Mouse (Mus musculus) heart, embryonic 13.5 days (tissue): ENCODE measurements around the gene Reck. TPM values are rescaled to one million over a fixed set of nuclear protein-coding genes. Genes with fewer than 3 reads are reported as not detected.
A peak's percentile ranks its signal among the peaks of the same experiment; 100 is the strongest.

Experiments used
- ATAC-seq: fragments of 200-750 bp; cut with Nextera tagmentation; 2 replicates; pipeline ENCODE4 v1.8.0; 2017; ENCODE audit warnings: moderate TSS enrichment; ENCODE audit not compliant: insufficient number of reproducible peaks, low FRiP score, low TSS enrichment; ENCODE audit errors: extremely low read depth
- H3K27ac ChIP-seq: fragments of 300-500 bp; sonication (generic); replicated peaks from 2 replicates; pipeline ENCODE4 v1.5.1; 2015; ENCODE audit warnings: moderate library complexity, mild to moderate bottlenecking, inconsistent platforms
- H3K27me3 ChIP-seq: fragments of 300-500 bp; sonication (generic); replicated peaks from 2 replicates; pipeline ENCODE4 v1.6.1; 2015; ENCODE audit warnings: mild to moderate bottlenecking, inconsistent platforms
- H3K36me3 ChIP-seq: fragments of 300-500 bp; sonication (generic); 2 replicates; pipeline ENCODE4 v1.6.1; 2015; ENCODE audit warnings: mild to moderate bottlenecking, inconsistent platforms
- H3K4me1 ChIP-seq: fragments of 300-500 bp; sonication (generic); 2 replicates; pipeline ENCODE4 v1.6.1; 2015; ENCODE audit warnings: inconsistent platforms
- H3K4me2 ChIP-seq: fragments of 300-500 bp; sonication (generic); 2 replicates; pipeline ENCODE4 v1.6.1; 2015; ENCODE audit warnings: inconsistent platforms, mild to moderate bottlenecking, moderate library complexity
- H3K4me3 ChIP-seq: fragments of 300-500 bp; sonication (generic); 2 replicates; pipeline ENCODE4 v1.5.1; 2015; ENCODE audit warnings: moderate library complexity, mild to moderate bottlenecking, inconsistent platforms
- H3K9ac ChIP-seq: fragments of 300-500 bp; sonication (generic); 2 replicates; pipeline ENCODE4 v1.6.1; 2015; ENCODE audit warnings: inconsistent platforms, mild to moderate bottlenecking, moderate library complexity
- H3K9me3 ChIP-seq: fragments of 300-500 bp; sonication (generic); 2 replicates; pipeline ENCODE4 v1.6.1; 2016; ENCODE audit warnings: inconsistent platforms
- WGBS: fragments of 180-500 bp; shearing (Covaris S2); methylation state at CpG from one replicate; pipeline ENCODE4 v1.1.7; 2015; ENCODE audit warnings: mixed read lengths; 5-methylcytosine and 5-hydroxymethylcytosine counted together
- polyA plus RNA-seq: library from polyadenylated mRNA; unstranded; fragments of >200 nt; fragmentation: Nextera tagmentation; extraction: Ambion mirVana; gene quantifications from 2 replicates; pipeline ENCODE4 v1.2.1, GENCODE M21; 2015

Reck gene
- polyA plus RNA-seq, 1 experiment from 2014 or later, result 13.4 TPM

- H3K9ac ChIP-seq, result peak within 1 kb of the TSS; percentile 85
- peaks cover 28% of the 10 kb centered on the region for H3K4me1 ChIP-seq
- H3K4me2 ChIP-seq, result peak within 1 kb of the TSS; percentile 96
- H3K4me3 ChIP-seq, result peak within 1 kb of the TSS; percentile 70
- no peaks in the 10 kb centered on the region for H3K27me3 ChIP-seq
- H3K36me3 ChIP-seq, result no peaks in the 10 kb centered on the region
- ATAC-seq, result peak; percentile 61
- peak within 1 kb of the TSS; percentile 85 for H3K27ac ChIP-seq
- no peaks in the 10 kb centered on the region for H3K9me3 ChIP-seq
- WGBS, result under 1% methylated on average over 45 of the region's 45 CpGs
These were observed 82.0 kb downstream of the Reck start, which contains the start of gene Glipr2 for GRCm38 (mm10) chr4:43957292-43957845. TSS of gene Glipr2 (plus strand) at chr4:43957401.

- Histone ChIP-seq H3K9me3 (no peaks in the 10 kb centered on the region), H3K4me3 (peak overlapping the region; percentile 70), H3K4me2 (peak overlapping the region; percentile 96), H3K9ac (peak overlapping the region; percentile 85), H3K4me1 (peaks cover 28% of the 10 kb centered on the region), H3K36me3 (no peaks in the 10 kb centered on the region), H3K27me3 (no peaks in the 10 kb centered on the region), H3K27ac (peak overlapping the region; percentile 85)
- under 1% methylated on average over 26 of the region's 26 CpGs for WGBS
- ATAC-seq, result peak; percentile 64
These were observed 82.6 kb downstream of the Reck start for GRCm38 (mm10) chr4:43957846-43958461.

- 44% methylated on average over 9 of the region's 9 CpGs for WGBS
- H3K27ac ChIP-seq, result peak overlapping the region; percentile 46
- no peak for ATAC-seq
- H3K4me3 ChIP-seq, result peak overlapping the region; percentile 70
- no peaks in the 10 kb centered on the region for H3K27me3 ChIP-seq
- H3K4me2 ChIP-seq, result peak overlapping the region; percentile 96
- H3K36me3 ChIP-seq, result no peaks in the 10 kb centered on the region
- peaks cover 40% of the 10 kb centered on the region for H3K4me1 ChIP-seq
- H3K9ac ChIP-seq, result peak overlapping the region; percentile 56
- H3K9me3 ChIP-seq, result no peaks in the 10 kb centered on the region
These were observed 84.3 kb downstream of the Reck start for GRCm38 (mm10) chr4:43959523-43960179.

GRCm38 (mm10) chr4:43960207-43960606, 84.9 kb downstream of the Reck start:
- H3K9me3 ChIP-seq, result no peaks in the 10 kb centered on the region
- H3K4me1 ChIP-seq, result peaks cover 46% of the 10 kb centered on the region
- whole genome bisulfite sequencing, result 67% methylated on average over 6 of the region's 6 CpGs
- no peak for ATAC-seq
- no peaks in the 10 kb centered on the region for H3K36me3 ChIP-seq
- H3K27me3 ChIP-seq, result no peaks in the 10 kb centered on the region
- peak overlapping the region; percentile 96 for H3K4me2 ChIP-seq
- H3K4me3 ChIP-seq, result no peak overlapping the region
- H3K27ac ChIP-seq, result peak overlapping the region; percentile 46
- peak overlapping the region; percentile 56; the same call in 1 of the 2 replicates for H3K9ac ChIP-seq

GRCm38 (mm10) chr4:43964326-43964833, 89.0 kb downstream of the Reck start:
- Histone ChIP-seq H3K4me1 (peaks cover 58% of the 10 kb centered on the region), H3K36me3 (0 out of 2 replicates have a peak, but pooled peaks cover 3% of the 10 kb centered on the region), H3K4me2 (peak overlapping the region; percentile 49), H3K4me3 (no peak overlapping the region), H3K9ac (peak overlapping the region; percentile 61), H3K27me3 (no peaks in the 10 kb centered on the region), H3K27ac (peak overlapping the region; percentile 67), H3K9me3 (no peaks in the 10 kb centered on the region)
- WGBS, result 19% methylated on average over 2 of the region's 2 CpGs
- ATAC-seq, result no peak

- Histone ChIP-seq H3K9me3 (no peaks in the 10 kb centered on the region), H3K9ac (peak overlapping the region; percentile 1; the same call in 1 of the 2 replicates), H3K4me1 (peaks cover 56% of the 10 kb centered on the region), H3K4me3 (no peak overlapping the region), H3K4me2 (peak overlapping the region; percentile 49; the same call in 1 of the 2 replicates), H3K27ac (peak overlapping the region; percentile 67; the same call in 1 of the 2 replicates), H3K27me3 (no peaks in the 10 kb centered on the region), H3K36me3 (0 out of 2 replicates have a peak, but pooled peaks cover 4% of the 10 kb centered on the region)
- no peak for ATAC-seq
- WGBS, result 32% methylated on average over 4 of the region's 4 CpGs
These were observed 89.8 kb downstream of the Reck start for GRCm38 (mm10) chr4:43964951-43965684.

GRCm38 (mm10) chr4:43965856-43966535, 90.7 kb downstream of the Reck start:
- Histone ChIP-seq H3K27me3 (no peaks in the 10 kb centered on the region), H3K4me1 (peaks cover 56% of the 10 kb centered on the region), H3K4me3 (no peak overlapping the region), H3K27ac (no peak overlapping the region), H3K4me2 (no peak overlapping the region), H3K9me3 (no peaks in the 10 kb centered on the region), H3K36me3 (peaks cover 13% of the 10 kb centered on the region), H3K9ac (no peak overlapping the region)
- ATAC-seq, result no peak
- 81% methylated on average over 7 of the region's 7 CpGs for WGBS

- Histone ChIP-seq H3K4me1 (peaks cover 74% of the 10 kb centered on the region), H3K9ac (peak overlapping the region; percentile 59)
These were observed 93.3 kb downstream of the Reck start for GRCm38 (mm10) chr4:43968650-43969049.

GRCm38 (mm10) chr4:43969373-43969772, 94.0 kb downstream of the Reck start:
- Histone ChIP-seq H3K27ac (peak overlapping the region; percentile 9; the same call in 1 of the 2 replicates), H3K9me3 (no peaks in the 10 kb centered on the region), H3K4me2 (no peak overlapping the region), H3K27me3 (no peaks in the 10 kb centered on the region), H3K36me3 (peaks cover 18% of the 10 kb centered on the region), H3K4me3 (no peak overlapping the region), H3K9ac (0 out of 2 replicates have a peak overlapping the region, but pooled peaks have one; percentile 52), H3K4me1 (peaks cover 71% of the 10 kb centered on the region)
- 19% methylated on average over 4 of the region's 4 CpGs for WGBS
- no peak for ATAC-seq

More at GRCm38 (mm10) chr4:43968650-43969049, 93.3 kb downstream of the Reck start:
- WGBS, result 38% methylated on average over 13 of the region's 13 CpGs
- no peaks in the 10 kb centered on the region for H3K9me3 ChIP-seq
- peaks cover 14% of the 10 kb centered on the region for H3K36me3 ChIP-seq
- H3K4me3 ChIP-seq, result no peak overlapping the region
- H3K27ac ChIP-seq, result 0 out of 2 replicates have a peak overlapping the region, but pooled peaks have one; percentile 2
- no peak for ATAC-seq
- H3K27me3 ChIP-seq, result no peaks in the 10 kb centered on the region
- no peak overlapping the region for H3K4me2 ChIP-seq
